Mouse (Mus musculus): Measurements from ENCODE around the gene Ifi211. TPM values are rescaled to one million over a fixed set of nuclear protein-coding genes. Genes with fewer than 3 reads are reported as not detected.
"Not testable (repeated sequence)": the region's sequence is repeated elsewhere in the genome, so short reads cannot be mapped to it uniquely, and the experiment has no call there.

Ifi211 gene
- total RNA-seq (2012; rRNA removed), result 0.80 TPM in 1 of 2 replicates, not detected in the other

GRCm38 (mm10) chr1:173912548-173913255, at the start of gene Ifi211:
TSS of gene Ifi211 (minus strand) at chr1:173913046.
- H3K36me3 ChIP-seq (ENCODE audit: control insufficient read depth, insufficient read depth, low read length, poor library complexity, severe bottlenecking); H3K9ac ChIP-seq (ENCODE audit: insufficient read depth, low read depth, low read length, poor library complexity, severe bottlenecking); H3K27ac ChIP-seq (ENCODE audit: insufficient read depth, low read depth, low read length, poor library complexity, severe bottlenecking); H3K4me1 ChIP-seq (ENCODE audit: control insufficient read depth in 2 of 2, insufficient read depth in 2 of 2, low read length in 2 of 2, poor library complexity in 1 of 2); H3K4me3 ChIP-seq (ENCODE audit: insufficient read depth in 1 of 2, low read depth in 1 of 2, low read length in 2 of 2, poor library complexity in 1 of 2, severe bottlenecking in 1 of 2); H3K9me3 ChIP-seq (ENCODE audit: control insufficient read depth, insufficient read depth, low read depth, low read length); DNase-seq (ENCODE audit: low read depth, low spot score): not testable (repeated sequence)
- in situ Hi-C loops (cut with MboI; ENCODE audit: low sequenced_read_pairs in 2 of 2, unreplicated experiment in 2 of 2), result loop anchor here (5.0 to 10.0 kb wide), 2 partner anchors 148 to 165 kb away; partner anchors contain the start of gene Ifi204 (in 1 of the 2)

GRCm38 (mm10) chr1:173961491-173961890, 48.6 kb upstream of the Ifi211 start:
- DNase-seq (ENCODE audit: low read depth, low spot score); in situ Hi-C loops (cut with MboI; ENCODE audit: low sequenced_read_pairs in 2 of 2, unreplicated experiment in 2 of 2); H3K4me1 ChIP-seq (ENCODE audit: control insufficient read depth in 2 of 2, insufficient read depth in 2 of 2, low read length in 2 of 2, poor library complexity in 1 of 2); H3K4me3 ChIP-seq (ENCODE audit: insufficient read depth in 1 of 2, low read depth in 1 of 2, low read length in 2 of 2, poor library complexity in 1 of 2, severe bottlenecking in 1 of 2); H3K9me3 ChIP-seq (ENCODE audit: control insufficient read depth, insufficient read depth, low read depth, low read length); H3K36me3 ChIP-seq (ENCODE audit: control insufficient read depth, insufficient read depth, low read length, poor library complexity, severe bottlenecking); H3K27ac ChIP-seq (ENCODE audit: insufficient read depth, low read depth, low read length, poor library complexity, severe bottlenecking); H3K9ac ChIP-seq (ENCODE audit: insufficient read depth, low read depth, low read length, poor library complexity, severe bottlenecking): not testable (repeated sequence)

- DNase-seq (ENCODE audit: low read depth, low spot score); H3K36me3 ChIP-seq (ENCODE audit: control insufficient read depth, insufficient read depth, low read length, poor library complexity, severe bottlenecking); H3K9ac ChIP-seq (ENCODE audit: insufficient read depth, low read depth, low read length, poor library complexity, severe bottlenecking); in situ Hi-C loops (cut with MboI; ENCODE audit: low sequenced_read_pairs in 2 of 2, unreplicated experiment in 2 of 2); H3K27ac ChIP-seq (ENCODE audit: insufficient read depth, low read depth, low read length, poor library complexity, severe bottlenecking); H3K4me3 ChIP-seq (ENCODE audit: insufficient read depth in 1 of 2, low read depth in 1 of 2, low read length in 2 of 2, poor library complexity in 1 of 2, severe bottlenecking in 1 of 2); H3K4me1 ChIP-seq (ENCODE audit: control insufficient read depth in 2 of 2, insufficient read depth in 2 of 2, low read length in 2 of 2, poor library complexity in 1 of 2); H3K9me3 ChIP-seq (ENCODE audit: control insufficient read depth, insufficient read depth, low read depth, low read length): not testable (repeated sequence)
Observed at GRCm38 (mm10) chr1:173959998-173960397, 47.2 kb upstream of the Ifi211 start.

GRCm38 (mm10) chr1:173955839-173956527, 43.1 kb upstream of the Ifi211 start:
- H3K9me3 ChIP-seq (ENCODE audit: control insufficient read depth, insufficient read depth, low read depth, low read length); in situ Hi-C loops (cut with MboI; ENCODE audit: low sequenced_read_pairs in 2 of 2, unreplicated experiment in 2 of 2); H3K4me1 ChIP-seq (ENCODE audit: control insufficient read depth in 2 of 2, insufficient read depth in 2 of 2, low read length in 2 of 2, poor library complexity in 1 of 2); H3K4me3 ChIP-seq (ENCODE audit: insufficient read depth in 1 of 2, low read depth in 1 of 2, low read length in 2 of 2, poor library complexity in 1 of 2, severe bottlenecking in 1 of 2); H3K27ac ChIP-seq (ENCODE audit: insufficient read depth, low read depth, low read length, poor library complexity, severe bottlenecking); H3K9ac ChIP-seq (ENCODE audit: insufficient read depth, low read depth, low read length, poor library complexity, severe bottlenecking); H3K36me3 ChIP-seq (ENCODE audit: control insufficient read depth, insufficient read depth, low read length, poor library complexity, severe bottlenecking); DNase-seq (ENCODE audit: low read depth, low spot score): not testable (repeated sequence)

GRCm38 (mm10) chr1:173955071-173955796, 42.4 kb upstream of the Ifi211 start:
- Histone ChIP-seq H3K4me3 (ENCODE audit: insufficient read depth in 1 of 2, low read depth in 1 of 2, low read length in 2 of 2, poor library complexity in 1 of 2, severe bottlenecking in 1 of 2) (no peak overlapping the region), H3K9ac (ENCODE audit: insufficient read depth, low read depth, low read length, poor library complexity, severe bottlenecking) (no peak overlapping the region), H3K9me3 (ENCODE audit: control insufficient read depth, insufficient read depth, low read depth, low read length) (no peaks in the 10 kb centered on the region), H3K27ac (ENCODE audit: insufficient read depth, low read depth, low read length, poor library complexity, severe bottlenecking) (no peak overlapping the region), H3K4me1 (ENCODE audit: control insufficient read depth in 2 of 2, insufficient read depth in 2 of 2, low read length in 2 of 2, poor library complexity in 1 of 2) (no peaks in the 10 kb centered on the region), H3K36me3 (ENCODE audit: control insufficient read depth, insufficient read depth, low read length, poor library complexity, severe bottlenecking) (no peaks in the 10 kb centered on the region)
- TF ChIP-seq MAFK (IDR thresholded peaks at IDR 0.05; ENCODE audit: insufficient read depth, low read depth, low read length), result no peak
- no peak for DNase-seq (ENCODE audit: low read depth, low spot score)
- in situ Hi-C loops (cut with MboI; ENCODE audit: low sequenced_read_pairs in 2 of 2, unreplicated experiment in 2 of 2), result no loop called here
